Mouse (Mus musculus) CH12.LX (cell line): ENCODE measurements around the gene C2cd3. TPM values are rescaled to one million over a fixed set of nuclear protein-coding genes. Genes with fewer than 3 reads are reported as not detected.

Experiments used
- DNase-seq: peaks from one replicate; pipeline ENCODE4 v3.0.0-alpha.2; 2013; ENCODE audit errors: extremely low read depth
- H3K27ac ChIP-seq: 2 replicates; pipeline ENCODE4 v1.5.1; 2012; ENCODE audit warnings: low read depth, mild to moderate bottlenecking, control low read depth, moderate library complexity; ENCODE audit not compliant: insufficient read depth
- H3K27me3 ChIP-seq: replicated peaks from 2 replicates; pipeline ENCODE3; 2012; ENCODE audit warnings: inconsistent platforms
- H3K36me3 ChIP-seq, 2 experiments: replicated peaks in 1 of 2; 2 replicates each; pipeline versions ENCODE3 to v1.6.1; 2012; ENCODE audit warnings: inconsistent platforms in 1 of 2, low read length in 1 of 2, mild to moderate bottlenecking in 1 of 2, mixed read lengths in 1 of 2, moderate library complexity in 1 of 2; ENCODE audit not compliant: control insufficient read depth in 1 of 2, insufficient read depth in 1 of 2
- H3K4me1 ChIP-seq, 2 experiments: 2 replicates each; pipeline ENCODE4 v1.6.1; 2012; ENCODE audit warnings: inconsistent platforms in 1 of 2, moderate library complexity in 1 of 2; ENCODE audit not compliant: insufficient read depth in 2 of 2, control insufficient read depth in 1 of 2
- H3K4me2 ChIP-seq: 2 replicates; pipeline ENCODE4 v1.6.1; 2012; ENCODE audit warnings: low read depth, mild to moderate bottlenecking, control low read depth; ENCODE audit not compliant: poor library complexity, insufficient read depth, severe bottlenecking
- H3K4me3 ChIP-seq, 3 experiments: fragments of 150-350 bp in 1 of 3; sonication (generic) in 1 of 3; replicated peaks in 1 of 3; 2 replicates each; pipeline versions ENCODE3 to v1.5.1; 2011 to 2012; ENCODE audit warnings: low read depth in 2 of 3, low read length in 2 of 3, mild to moderate bottlenecking in 2 of 3, moderate library complexity in 2 of 3, control low read depth in 1 of 3, improper control_type of control experiment in 1 of 3, inconsistent platforms in 1 of 3, mixed read lengths in 1 of 3; ENCODE audit not compliant: poor library complexity in 1 of 3
- H3K79me2 ChIP-seq: replicated peaks from 2 replicates; pipeline ENCODE4 v1.6.1; 2012; ENCODE audit warnings: mild to moderate bottlenecking, moderate library complexity; ENCODE audit not compliant: control insufficient read depth, poor library complexity, insufficient read depth, severe bottlenecking; ENCODE audit errors: extremely low read depth
- H3K9ac ChIP-seq: 2 replicates; pipeline ENCODE4 v1.6.1; 2012; ENCODE audit warnings: low read depth, mild to moderate bottlenecking, control low read depth, moderate library complexity; ENCODE audit not compliant: insufficient read depth
- H3K9me3 ChIP-seq: replicated peaks from 2 replicates; pipeline ENCODE3; 2012; ENCODE audit warnings: low read length, inconsistent platforms, mixed read lengths
- BHLHE40 ChIP-seq: IDR thresholded peaks from 2 replicates; pipeline ENCODE4 v1.6.1; 2011; ENCODE audit warnings: mild to moderate bottlenecking, low read depth, low read length, improper control_type of control experiment
- CHD2 ChIP-seq: IDR thresholded peaks from 2 replicates; pipeline ENCODE4 v1.6.1; 2011; ENCODE audit warnings: low read length, improper control_type of control experiment
- CTCF ChIP-seq, 2 experiments: IDR thresholded peaks in 1 of 2; conservative IDR thresholded peaks in 1 of 2; 2 replicates each; pipeline ENCODE4 v1.5.1; 2011 to 2012; ENCODE audit warnings: low read depth in 2 of 2, low read length in 2 of 2, improper control_type of control experiment in 1 of 2, inconsistent platforms in 1 of 2, mild to moderate bottlenecking in 1 of 2, moderate library complexity in 1 of 2
- ELF1 ChIP-seq: IDR thresholded peaks from 2 replicates; pipeline ENCODE4 v1.6.1; 2014; ENCODE audit warnings: low read depth, mild to moderate bottlenecking, inconsistent platforms, low read length, improper control_type of control experiment
- EP300 ChIP-seq: IDR thresholded peaks from 2 replicates; pipeline ENCODE4 v1.6.1; 2011; ENCODE audit warnings: low read length, improper control_type of control experiment
- ETS1 ChIP-seq: conservative IDR thresholded peaks from 2 replicates; pipeline ENCODE4 v1.6.1; 2012; ENCODE audit warnings: low read depth, mild to moderate bottlenecking, inconsistent platforms, low read length, improper control_type of control experiment, moderate library complexity
- IRF4 ChIP-seq: IDR thresholded peaks from 2 replicates; pipeline ENCODE4 v1.6.1; 2014; ENCODE audit warnings: low read depth, mild to moderate bottlenecking, inconsistent platforms, low read length, improper control_type of control experiment
- JUND ChIP-seq: conservative IDR thresholded peaks from 2 replicates; pipeline ENCODE4 v1.6.1; 2011; ENCODE audit warnings: low read depth, low read length, improper control_type of control experiment
- KAT2A ChIP-seq: IDR thresholded peaks from 2 replicates; pipeline ENCODE4 v1.6.1; 2012; ENCODE audit warnings: low read length, improper control_type of control experiment, inconsistent platforms; ENCODE audit not compliant: insufficient replicate concordance
- MAFK ChIP-seq: IDR thresholded peaks from 2 replicates; pipeline ENCODE4 v1.6.1; 2011; ENCODE audit warnings: low read length, improper control_type of control experiment; ENCODE audit not compliant: insufficient replicate concordance
- MAZ ChIP-seq: IDR thresholded peaks from 2 replicates; pipeline ENCODE4 v1.6.1; 2012; ENCODE audit warnings: low read depth, mild to moderate bottlenecking, inconsistent platforms, low read length, improper control_type of control experiment, moderate library complexity
- MYC ChIP-seq: IDR thresholded peaks from 2 replicates; pipeline ENCODE4 v1.6.1; 2011; ENCODE audit warnings: low read depth, mild to moderate bottlenecking, improper control_type of control experiment, low read length
- NELFE ChIP-seq: IDR thresholded peaks from 2 replicates; pipeline ENCODE4 v1.6.1; 2011; ENCODE audit warnings: low read depth, low read length, improper control_type of control experiment
- RAD21 ChIP-seq: IDR thresholded peaks from 2 replicates; pipeline ENCODE4 v1.6.1; 2011; ENCODE audit warnings: low read depth, mild to moderate bottlenecking, low read length, improper control_type of control experiment, moderate library complexity
- TCF12 ChIP-seq: IDR thresholded peaks from 2 replicates; pipeline ENCODE4 v1.6.1; 2014; ENCODE audit warnings: low read depth, mild to moderate bottlenecking, inconsistent platforms, low read length, improper control_type of control experiment
- UBTF ChIP-seq: IDR thresholded peaks from 2 replicates; pipeline ENCODE4 v1.6.1; 2012; ENCODE audit warnings: low read depth, mild to moderate bottlenecking, inconsistent platforms, low read length, improper control_type of control experiment, moderate library complexity
- ZKSCAN1 ChIP-seq: IDR thresholded peaks from 2 replicates; pipeline ENCODE4 v1.6.1; 2012; ENCODE audit warnings: low read depth, inconsistent platforms, low read length, improper control_type of control experiment, borderline replicate concordance
- ZNF384 ChIP-seq: IDR thresholded peaks from 2 replicates; pipeline ENCODE4 v1.6.1; 2012; ENCODE audit warnings: low read depth, low read length, improper control_type of control experiment, inconsistent platforms
- dilution Hi-C: fragments of 300-500 bp; cut with MboI; formaldehyde crosslinking; loops from 2 replicates; pipeline ENCODE4 v1.14.3; 2020; ENCODE audit warnings: low sequenced_read_pairs; ENCODE audit not compliant: extremely low pct_unique_long_range_greater_than_20kb, extremely low pct_ligation_motif_present
- in situ Hi-C: fragments of 300-500 bp; cut with MboI; formaldehyde crosslinking; loops from 3 replicates; pipeline ENCODE4 v1.14.3; 2019; ENCODE audit warnings: low sequenced_read_pairs, low pct_ligation_motif_present, low pct_unique_long_range_greater_than_20kb, mixed read lengths
- polyA plus RNA-seq: library from polyadenylated mRNA; unstranded; fragments of >175 nt; gene quantifications from 2 replicates; pipeline ENCODE4 v1.2.1, GENCODE M21; 2012; ENCODE audit warnings: low read depth; ENCODE audit not compliant: insufficient read length
- total RNA-seq, 2 experiments: library from RNA; depleted of rRNA; stranded (reverse); fragments of 300-350 nt in 1 of 2; fragments of >200 nt in 1 of 2; gene quantifications; 2 replicates each; pipeline ENCODE4 v1.2.3; 2012 to 2014

C2cd3 gene
- total and polyA plus RNA-seq, 3 experiments, result 11.7 to 25.0 (median 16.7) TPM

DNA sequence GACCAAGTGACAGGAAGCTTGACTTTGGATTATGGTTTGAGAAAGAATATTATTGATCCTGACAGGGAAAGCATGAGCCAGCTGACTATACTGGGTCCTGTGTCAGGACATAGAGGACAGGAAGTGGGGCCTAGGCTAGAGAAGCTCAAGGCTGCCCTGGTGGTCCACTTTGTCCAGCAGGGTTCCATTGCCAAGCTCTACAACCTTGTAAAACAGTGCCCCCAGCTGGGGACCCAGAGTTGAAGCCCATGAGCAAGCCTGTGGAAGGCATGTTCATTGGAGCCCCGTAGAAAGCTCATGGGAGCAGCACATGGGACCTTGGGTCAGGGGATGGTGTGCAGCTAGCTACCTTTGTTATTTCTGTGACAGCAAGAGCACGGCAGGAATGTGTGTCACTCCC is 20.2 kb downstream of the C2cd3 start:
- in situ Hi-C loops (no loop called here), dilution Hi-C loops (no loop called here)
- H3K36me3 ChIP-seq, result peaks cover 75 to 91% of the 10 kb centered on the region in 2 experiments
- H3K4me2 ChIP-seq, result no peak overlapping the region
- TF ChIP-seq RAD21 (peak; percentile 17), MAFK (no peak), CTCF (conservative IDR thresholded peaks at IDR 0.05 in 1 of 2, IDR thresholded peaks at IDR 0.05 in 1 of 2; ENCODE audit: low read depth in 2 of 2, low read length in 2 of 2) (peak in 1 of 2 experiments; percentile 45; a peak in 2 of 4 replicates)
- H3K79me2 ChIP-seq, result no peaks in the 10 kb centered on the region
- DNase-seq, result no peak
- H3K27me3 ChIP-seq, result no peaks in the 10 kb centered on the region
- no peaks in the 10 kb centered on the region for H3K9me3 ChIP-seq
- H3K4me3 ChIP-seq, result no peak overlapping the region
- H3K27ac ChIP-seq, result no peak overlapping the region
- no peak overlapping the region for H3K9ac ChIP-seq
- H3K4me1 ChIP-seq, result no peaks in the 10 kb centered on the region

DNA sequence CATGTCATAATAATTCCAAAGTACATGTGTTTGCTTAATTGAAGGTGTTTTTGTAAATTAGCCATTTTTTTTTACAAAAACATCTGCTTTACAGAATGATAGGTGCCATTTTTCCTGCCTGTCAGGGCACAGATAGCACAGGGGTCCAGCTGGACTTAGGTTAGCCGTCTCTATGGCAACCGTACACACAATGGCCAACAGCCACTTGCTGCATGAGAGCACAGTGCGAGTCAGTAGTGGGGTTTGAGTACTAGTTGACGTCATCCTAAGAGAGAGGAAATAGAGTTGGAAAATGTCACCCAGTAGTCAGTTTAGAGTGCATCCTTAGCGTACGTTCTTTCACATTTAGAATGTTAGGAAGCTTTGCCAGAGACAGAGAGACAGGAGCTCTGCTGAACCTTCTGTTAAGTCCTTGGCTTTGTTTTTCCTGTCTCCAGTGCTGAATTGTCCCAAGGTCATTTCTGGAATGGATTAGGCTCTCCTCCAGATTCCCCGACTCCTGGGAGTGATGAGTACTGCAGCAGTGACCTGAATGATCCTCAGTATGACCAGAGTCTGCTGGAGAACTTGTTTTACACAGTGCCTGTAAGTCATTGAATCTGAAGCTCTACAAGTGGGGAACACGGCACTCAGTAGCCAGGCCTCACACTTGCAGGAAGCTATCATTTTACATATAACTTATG is 27.3 kb downstream of the C2cd3 start:
- Histone ChIP-seq H3K4me3 (no peak overlapping the region), H3K4me2 (no peak overlapping the region), H3K27me3 (no peaks in the 10 kb centered on the region), H3K36me3 (peaks cover 59 to 76% of the 10 kb centered on the region in 2 experiments), H3K4me1 (no peaks in the 10 kb centered on the region), H3K79me2 (no peaks in the 10 kb centered on the region), H3K27ac (no peak overlapping the region), H3K9ac (no peak overlapping the region), H3K9me3 (no peaks in the 10 kb centered on the region)
- in situ Hi-C loops, result no loop called here
- DNase-seq, result peak; percentile 16
- dilution Hi-C loops, result no loop called here
- TF ChIP-seq EP300 (no peak), MYC (no peak), IRF4 (no peak), KAT2A (no peak), MAZ (no peak), BHLHE40 (no peak), NELFE (no peak), ZNF384 (no peak), CHD2 (no peak), TCF12 (no peak), ETS1 (no peak), ZKSCAN1 (no peak), UBTF (no peak), ELF1 (no peak), JUND (no peak)
